Mouse (Mus musculus): ENCODE data around the gene Copg1.
A peak's percentile ranks its signal among the peaks of the same experiment; 100 is the strongest.

Gene Copg1

DNA sequence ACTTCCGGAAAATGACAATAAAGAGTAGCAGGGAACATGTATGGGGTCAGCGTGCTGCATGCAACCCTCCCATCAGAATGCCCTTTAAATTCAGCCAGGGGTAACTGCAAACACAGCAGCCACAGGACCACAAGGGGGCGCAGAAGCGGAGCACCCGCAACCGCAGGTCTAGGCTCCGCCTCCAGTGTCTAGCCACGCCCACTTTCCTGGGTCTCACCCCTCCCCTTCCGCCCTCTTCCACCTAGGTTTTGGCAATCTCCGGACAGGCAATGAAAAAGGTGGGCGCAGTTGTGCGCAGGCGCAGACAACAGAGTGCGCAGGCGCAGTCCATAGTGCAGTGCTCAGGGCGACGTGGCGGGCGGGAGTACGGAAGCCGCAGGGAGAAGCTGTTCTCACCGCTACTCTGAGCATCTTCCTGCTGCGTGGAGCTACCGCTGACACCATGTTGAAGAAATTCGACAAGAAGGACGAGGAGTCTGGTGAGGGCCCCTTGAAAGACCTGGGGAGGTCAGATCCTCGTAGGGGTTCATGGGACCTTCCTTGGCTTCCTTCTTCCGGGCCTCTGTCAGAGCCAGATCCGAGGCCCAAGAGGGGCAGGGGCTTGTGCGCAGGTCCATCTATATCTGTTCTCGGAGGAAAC, at the start of gene Copg1:
Copg1 (plus strand) TSS at position 221 of the 640 bp plus-strand sequence.
- peak; percentile 100 for DNase-seq (ENCODE audit: low spot score)

DNA sequence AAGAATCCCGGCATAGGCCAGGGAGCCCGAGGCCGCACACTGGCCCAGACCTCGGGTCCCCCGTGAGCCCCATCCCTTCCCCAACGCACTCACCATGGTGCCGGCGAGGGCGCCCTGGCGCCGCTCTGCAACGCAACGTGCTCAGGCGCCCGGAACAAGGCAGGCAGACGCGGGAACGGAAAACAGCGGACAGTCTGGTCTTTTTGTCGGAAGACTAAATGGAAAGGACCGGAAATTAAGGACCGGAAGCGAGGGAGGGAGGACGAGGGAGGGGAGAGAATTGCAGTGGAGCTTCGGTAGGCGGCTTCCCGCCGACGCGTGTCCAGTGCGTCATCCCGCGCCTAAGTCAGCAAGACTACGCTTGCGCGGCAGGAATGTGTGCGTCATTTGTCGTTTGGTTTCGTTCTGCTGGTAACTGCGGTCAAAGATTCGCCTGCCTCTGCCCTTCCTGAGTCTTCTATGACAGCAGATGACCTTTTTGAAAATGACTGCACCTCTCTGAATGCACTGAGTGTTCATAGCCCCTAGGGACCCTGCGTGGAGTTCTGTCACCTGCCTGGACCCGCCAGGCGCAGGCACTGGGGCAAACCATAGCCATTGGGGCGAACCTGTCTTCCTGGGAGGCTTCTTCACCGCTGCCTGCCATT, 48.9 kb upstream of the Copg1 start, which contains the start of gene Isy1:
Isy1 (minus strand) TSS at position 248 of the 647 bp plus-strand sequence.
- DNase-seq (ENCODE audit: low spot score), result peak; percentile 97

DNA sequence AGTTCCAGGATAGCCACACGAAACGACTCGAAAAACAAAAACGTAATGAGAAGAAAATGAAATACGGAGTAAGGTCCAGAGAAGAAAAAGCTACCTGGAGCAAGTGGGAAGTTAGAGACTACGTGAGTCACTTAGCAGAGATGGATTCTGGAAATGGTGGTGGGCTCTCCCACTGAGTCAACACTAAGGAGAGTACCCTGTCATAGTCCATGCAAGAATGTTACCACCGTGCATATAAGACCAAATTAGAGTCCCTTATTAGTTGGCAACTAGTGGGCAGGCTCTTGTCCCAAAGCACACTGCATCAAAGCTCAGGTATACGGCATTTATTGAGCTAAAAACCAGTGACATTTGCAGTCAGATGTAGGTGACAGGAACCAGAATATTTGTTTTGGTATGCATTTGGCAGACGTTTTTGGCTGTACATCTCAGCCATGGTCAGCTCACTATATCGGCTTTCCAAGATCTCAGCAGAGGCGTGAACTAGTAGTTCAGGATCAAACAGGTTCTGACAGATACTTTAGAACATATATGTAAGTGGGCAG, 47.7 kb upstream of the Copg1 start:
- DNase-seq (ENCODE audit: low spot score), result no peak

DNA sequence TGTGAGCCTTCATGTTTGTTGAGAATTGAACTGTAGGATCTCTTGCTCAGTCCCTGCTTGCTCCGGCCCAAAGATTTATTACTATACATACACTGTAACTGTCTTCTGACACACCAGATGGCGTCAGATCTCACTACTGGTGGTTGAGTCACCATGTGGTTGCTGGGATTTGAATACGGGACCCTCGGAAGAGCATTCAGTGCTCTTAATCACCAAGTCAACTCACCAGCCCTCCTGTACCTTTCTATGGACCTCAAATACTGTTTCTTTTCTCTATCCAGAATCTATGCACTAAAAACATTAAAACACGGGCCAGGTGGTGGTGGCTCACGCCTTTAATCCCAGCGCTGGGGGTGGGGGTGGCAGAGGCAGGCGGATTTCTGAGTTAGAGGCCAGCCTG, 46.0 kb upstream of the Copg1 start:
- no peak for DNase-seq (ENCODE audit: low spot score)

DNA sequence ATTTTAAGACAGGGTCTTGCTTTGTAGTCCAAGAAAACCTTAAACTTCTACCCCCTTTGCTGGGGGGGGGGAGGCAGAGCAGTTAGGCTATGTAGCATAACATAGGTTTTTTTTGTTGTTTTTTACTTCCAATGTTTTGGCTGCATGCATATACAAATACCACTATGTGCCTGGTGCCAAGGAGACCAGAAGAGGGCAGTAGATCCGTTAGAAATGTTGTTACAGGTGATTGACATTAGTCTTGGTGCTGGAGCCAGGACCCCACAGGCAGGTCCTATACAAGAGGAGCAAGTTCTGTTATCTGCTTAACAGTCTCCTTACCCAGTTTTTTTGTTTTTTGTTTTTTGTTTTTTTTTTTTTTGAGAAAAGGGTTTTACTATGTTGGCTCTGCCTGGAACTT, 45.4 kb upstream of the Copg1 start:
- no peak for DNase-seq (ENCODE audit: low spot score)

DNA sequence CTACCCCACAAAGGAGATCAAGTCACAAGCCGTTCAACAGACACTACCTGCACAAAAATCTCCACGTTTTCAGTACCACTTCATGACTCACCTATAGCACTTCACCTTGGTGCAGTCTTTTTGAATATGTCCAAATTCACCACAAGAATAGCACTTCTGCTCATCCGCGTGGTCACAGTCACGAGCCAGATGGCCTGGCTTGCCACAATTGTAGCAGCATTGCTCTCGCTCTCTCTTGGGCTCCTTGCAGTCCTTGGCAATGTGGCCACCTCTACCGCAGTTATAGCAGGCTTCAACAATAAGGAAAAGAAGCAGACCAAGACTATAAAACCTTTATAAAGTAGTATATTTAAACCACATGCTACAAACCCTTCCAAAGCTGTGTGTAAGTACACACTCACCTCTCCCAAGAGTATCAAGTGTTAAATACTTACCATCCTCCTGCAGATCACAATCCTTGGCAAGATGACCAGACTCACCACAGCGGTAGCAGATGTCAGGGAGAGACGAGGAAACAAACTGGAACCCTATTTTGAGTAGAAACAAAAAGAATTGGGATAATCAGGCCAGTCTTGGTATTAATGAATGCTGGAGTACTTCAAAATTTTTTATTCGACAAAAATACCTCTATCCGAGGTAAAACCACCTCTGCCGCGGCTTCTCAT, 42.5 kb upstream of the Copg1 start:
- no peak for DNase-seq (ENCODE audit: low spot score)

DNA sequence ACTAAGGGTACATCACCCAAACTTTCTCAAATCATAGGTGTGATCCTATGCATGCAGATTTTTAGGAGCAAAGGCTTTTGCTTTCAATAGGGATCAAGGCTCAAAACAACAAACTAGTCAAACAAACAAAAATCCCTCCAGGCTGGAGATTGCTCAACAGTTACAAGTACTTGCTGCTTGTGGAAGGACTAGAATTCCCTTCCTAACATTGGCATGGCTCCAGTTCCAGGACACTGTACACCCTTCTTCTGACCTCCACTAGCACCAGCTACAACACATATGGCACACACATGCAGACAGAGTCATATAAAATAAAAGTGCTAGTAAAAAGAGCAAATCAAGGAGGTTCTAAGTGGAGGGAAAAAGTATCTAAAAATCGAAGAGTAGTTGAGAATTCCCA, 40.8 kb upstream of the Copg1 start:
- DNase-seq (ENCODE audit: low spot score), result peak; percentile 41

DNA sequence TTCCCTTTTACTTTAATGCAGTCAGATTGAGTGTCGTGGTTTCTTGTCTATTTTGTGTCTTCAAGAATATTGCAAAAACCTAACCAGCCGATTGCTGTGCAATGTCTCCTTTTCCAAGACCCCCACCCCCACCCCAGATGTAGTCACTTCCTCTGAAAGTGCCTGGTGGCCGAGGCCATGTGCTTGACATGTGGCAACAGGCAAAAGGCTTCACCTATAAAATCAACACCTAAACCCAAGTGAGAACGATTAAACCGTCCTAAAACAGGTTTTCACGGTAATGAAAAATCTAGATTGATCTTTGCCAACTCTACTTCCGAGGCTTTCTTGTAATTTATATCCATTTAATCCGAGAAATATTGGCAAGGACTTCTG, 37.8 kb upstream of the Copg1 start:
- DNase-seq (ENCODE audit: low spot score), result no peak

DNA sequence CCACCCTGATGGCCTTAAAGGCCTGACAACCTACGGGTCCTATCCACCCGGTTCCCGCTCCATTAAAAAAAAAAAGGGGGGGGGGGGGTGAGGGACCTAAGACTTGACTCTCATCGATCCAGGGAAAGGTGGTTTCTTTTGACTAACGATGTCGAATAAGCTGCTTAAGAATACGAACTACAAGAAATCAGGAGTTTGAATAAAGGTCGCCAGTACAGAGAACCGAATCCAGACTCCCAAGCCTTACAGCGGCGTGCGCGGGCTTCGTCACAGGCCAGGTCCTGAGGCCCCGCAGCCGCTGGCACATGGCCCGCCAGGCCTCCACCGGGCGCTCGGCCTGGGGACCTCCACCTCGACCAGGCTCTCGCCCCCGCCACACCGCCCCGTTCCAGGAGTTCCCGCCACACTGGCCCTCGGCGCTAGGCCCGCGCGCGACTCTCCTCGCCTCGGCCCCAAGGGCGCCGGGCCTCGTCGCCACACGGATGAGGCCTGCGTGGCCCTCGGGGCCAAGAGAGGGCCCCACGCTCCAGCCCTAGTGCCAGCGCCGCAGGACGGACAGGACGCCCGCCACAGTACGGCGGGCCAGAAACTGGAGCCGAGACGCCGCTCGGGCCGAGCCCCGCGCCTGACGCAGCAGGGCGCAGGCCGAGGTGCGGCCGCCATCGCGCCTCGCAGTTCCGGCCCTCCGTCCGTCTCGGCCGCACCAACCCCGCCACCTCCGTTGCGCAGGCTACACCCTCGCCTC, 37.3 kb upstream of the Copg1 start:
- peak; percentile 20 for DNase-seq (ENCODE audit: low spot score)

DNA sequence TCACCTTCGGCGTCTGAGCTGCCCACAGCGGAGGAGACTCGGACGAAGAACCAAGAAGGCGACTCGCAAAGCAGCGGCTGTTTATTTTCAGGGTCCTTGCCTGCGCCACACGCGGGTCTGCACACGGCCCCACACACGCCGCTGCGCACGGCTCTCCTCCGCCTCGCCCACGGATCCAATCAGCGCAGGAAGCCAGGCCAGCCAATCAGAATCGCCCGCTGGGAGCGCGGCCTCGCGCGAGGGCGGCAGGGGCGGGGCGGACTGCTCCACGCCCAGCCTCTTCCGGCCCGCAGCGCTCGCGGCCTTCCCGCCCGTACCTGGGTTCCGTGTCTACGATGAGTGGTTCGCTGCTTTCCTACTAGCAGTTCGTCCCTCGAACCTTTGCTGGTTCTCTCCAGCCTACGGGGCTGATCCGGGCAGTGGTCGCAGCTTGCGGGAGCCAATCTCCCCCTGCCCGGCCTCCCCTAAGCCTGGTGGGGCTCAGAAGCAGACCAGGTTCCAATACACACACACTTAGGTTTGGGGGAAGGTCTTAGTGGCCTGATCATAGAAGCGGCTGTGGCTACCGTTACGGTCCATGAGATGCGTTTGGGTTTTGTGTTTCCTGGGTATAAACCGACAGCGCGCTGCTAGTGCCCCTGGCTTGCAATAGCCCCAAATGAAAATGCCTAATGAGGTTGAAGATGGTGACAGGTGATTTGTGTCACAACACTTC, 36.6 kb upstream of the Copg1 start, which contains the start of gene Cnbp:
Cnbp (minus strand) TSS at position 207 of the 715 bp plus-strand sequence.
- peak; percentile 96 for DNase-seq (ENCODE audit: low spot score)

DNA sequence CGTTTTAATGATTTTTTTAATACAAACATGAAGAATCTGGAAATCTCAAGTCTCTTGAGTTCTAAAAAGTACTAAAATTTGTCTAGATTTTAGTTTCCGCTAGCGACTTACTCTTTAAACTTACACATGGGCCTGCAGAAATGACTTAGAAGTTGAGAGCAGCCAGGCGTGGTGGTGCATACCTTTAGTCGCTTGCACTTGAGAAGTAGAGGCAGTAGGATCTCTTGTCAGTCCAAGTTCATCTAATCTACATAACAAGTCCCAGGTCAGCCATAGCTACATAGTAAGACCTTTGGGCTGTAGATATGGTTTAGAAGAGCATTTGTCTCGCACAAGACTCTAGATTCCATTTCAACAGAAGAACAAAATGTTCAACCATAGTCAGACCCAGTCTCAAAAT, 35.7 kb upstream of the Copg1 start:
- no peak for DNase-seq (ENCODE audit: low spot score)

DNA sequence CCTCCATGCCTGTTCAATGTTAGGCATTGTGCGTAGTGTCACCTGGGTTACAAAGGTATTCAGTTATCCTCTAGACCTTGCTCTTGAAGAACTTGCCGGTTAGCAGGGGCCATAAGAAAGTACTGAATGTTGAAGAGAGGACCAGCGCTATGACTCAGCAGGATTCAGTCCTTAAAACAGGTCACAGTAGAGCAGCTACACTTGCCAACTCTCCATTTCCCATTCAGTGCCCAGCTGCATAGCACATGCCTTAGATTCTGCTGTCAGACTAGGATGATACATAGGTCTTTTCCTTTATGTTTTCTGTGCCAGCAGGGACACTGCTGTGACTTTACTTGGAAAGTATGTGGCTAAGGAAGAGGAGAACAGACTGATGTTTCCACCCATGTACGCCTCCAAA, 34.2 kb upstream of the Copg1 start:
- DNase-seq (ENCODE audit: low spot score), result no peak

DNA sequence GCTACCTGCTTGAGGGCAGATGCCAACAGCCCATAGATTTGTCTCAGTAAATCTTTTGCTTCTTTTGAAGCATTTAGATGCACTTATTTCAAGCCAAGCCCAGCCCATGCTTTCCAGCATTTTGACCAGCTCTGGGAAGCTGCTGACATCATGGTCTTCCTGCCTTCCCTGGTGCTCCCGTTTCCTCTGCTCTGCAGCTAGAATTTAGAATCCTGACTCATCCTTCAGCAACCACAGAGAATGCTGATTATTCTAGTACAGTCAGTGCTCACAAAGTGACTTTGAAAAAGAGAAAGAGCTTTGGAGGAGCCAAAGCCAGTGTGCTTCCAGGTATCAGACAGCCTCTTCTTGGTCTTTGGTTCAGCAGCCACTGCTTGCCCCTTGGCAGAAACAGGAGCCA, 30.5 kb upstream of the Copg1 start:
- DNase-seq (ENCODE audit: low spot score), result no peak

DNA sequence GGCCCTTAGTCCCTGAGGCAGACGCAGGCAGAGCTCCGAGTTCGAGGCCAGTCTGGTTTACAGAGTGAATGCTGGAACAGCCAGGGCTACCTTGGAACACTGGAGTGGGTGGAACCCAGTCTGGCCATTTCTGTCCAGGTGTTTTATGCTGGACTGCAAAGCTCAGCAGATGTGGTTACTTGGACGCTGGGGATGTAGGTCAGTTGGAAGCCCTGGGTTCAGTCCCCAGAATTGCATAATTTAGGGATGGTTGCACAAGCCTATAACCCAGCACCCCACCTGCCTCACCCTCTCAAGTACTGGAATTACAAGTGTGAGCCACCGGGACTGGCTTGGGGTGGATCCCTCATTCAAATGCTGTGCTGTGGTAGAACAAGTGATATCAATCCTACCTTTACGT, 21.4 kb upstream of the Copg1 start:
- DNase-seq (ENCODE audit: low spot score), result no peak

DNA sequence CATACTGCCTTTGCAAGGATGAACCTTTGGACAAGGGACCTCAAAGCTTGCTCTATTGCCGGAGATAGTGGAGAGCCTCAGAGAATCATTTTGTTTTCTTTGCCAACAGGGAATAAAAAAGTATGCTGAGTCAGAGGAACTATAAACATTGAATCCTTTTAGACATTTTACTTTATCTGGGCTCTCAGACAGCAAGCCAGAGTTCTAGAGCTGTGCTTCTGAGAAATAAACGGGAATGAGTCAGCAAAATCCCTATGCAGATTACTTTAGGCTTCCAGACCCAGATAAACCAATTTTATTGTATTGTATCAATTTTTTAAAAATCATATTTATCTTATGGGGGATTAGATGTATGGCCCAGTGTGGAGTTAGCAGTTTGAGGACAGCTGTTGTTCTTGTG, 20.4 kb upstream of the Copg1 start:
- no peak for DNase-seq (ENCODE audit: low spot score)

DNA sequence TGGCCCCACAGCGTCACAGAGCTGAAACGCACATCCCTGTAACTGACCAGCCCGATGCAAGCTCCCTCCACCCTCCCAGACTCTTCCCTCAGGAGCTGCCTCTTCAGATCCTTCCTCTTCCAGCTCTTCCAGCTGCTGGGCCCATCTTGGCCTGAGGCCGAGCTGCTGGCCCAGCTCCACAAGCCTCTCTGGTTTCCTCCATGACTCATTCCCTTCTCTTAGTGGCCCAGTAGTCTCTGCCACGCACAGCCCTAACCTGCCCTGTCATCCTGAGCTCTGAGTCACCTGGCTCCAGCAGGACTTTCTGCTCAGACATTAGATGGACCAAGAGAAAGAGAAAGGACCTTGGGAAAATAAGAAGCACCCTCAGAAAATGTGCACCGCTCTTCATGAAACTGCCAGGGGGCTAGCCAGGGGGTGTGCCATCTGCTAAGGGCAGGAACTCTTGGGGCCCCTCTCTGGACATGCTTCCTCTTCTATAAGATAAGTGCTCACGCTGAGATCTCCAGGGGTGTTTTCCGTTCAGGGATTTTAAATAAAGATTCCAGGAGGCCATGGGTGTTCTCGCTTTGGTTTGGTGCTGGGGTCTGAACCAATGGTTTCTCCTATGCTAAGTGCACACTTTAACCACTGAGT, 18.6 kb upstream of the Copg1 start:
- peak; percentile 77 for DNase-seq (ENCODE audit: low spot score)

DNA sequence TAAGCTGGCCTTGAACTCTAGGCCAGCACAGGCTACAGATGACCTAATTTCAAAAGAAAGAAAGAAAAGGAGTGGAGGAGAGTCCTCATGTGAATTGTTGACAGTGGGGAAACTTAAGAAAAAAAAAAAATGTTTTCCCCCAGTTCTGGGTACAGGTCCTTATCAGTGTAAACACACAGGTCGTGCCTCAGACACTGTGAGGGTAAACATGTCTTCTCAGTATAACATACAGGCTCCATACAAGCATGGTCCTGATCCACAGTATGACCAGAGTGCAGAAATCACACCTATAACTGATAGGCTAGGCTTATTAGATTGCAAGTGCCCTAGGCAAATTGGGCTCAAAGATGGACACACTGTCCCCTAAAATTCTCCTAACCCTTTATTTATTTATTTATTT, 17.2 kb upstream of the Copg1 start:
- DNase-seq (ENCODE audit: low spot score), result no peak

DNA sequence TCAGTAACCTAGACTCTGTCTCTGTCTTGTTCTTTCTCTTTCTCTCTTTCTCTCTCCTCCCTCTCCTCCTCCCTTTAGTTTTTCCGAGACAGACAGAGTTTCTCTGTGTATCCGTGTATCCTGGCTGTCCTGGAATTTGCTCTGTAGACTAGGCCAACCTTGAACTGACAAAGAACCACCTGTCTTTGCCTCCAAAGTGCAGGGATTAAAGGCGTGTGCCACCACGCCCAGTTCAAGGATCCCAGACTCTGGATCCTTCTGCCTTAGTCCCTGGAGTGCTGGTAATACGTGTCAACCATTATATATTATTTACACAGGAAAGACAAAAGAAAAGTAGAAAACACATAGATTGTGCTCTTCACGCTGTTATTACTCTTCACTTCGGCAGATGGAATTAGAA, 16.4 kb upstream of the Copg1 start:
- no peak for DNase-seq (ENCODE audit: low spot score)

DNA sequence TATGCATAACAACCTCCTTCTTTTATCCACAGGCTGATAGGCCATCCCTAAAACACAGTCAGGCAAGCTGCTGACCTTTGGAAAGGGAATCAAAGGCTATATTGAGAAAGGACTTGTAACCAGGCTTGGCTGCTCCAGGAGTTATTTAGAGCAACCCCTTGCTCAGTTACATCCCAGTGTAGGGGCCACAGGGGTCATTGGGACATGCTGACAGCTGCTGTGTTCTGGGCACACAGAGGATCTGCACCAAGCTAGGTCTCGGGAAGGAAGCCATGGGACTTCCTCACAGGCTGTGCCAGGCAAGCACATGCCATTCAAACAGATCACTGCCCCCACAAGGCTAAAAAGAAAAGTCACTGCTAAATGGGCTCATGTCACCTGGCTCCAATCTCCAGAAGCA, 14.5 kb upstream of the Copg1 start:
- DNase-seq (ENCODE audit: low spot score), result no peak

DNA sequence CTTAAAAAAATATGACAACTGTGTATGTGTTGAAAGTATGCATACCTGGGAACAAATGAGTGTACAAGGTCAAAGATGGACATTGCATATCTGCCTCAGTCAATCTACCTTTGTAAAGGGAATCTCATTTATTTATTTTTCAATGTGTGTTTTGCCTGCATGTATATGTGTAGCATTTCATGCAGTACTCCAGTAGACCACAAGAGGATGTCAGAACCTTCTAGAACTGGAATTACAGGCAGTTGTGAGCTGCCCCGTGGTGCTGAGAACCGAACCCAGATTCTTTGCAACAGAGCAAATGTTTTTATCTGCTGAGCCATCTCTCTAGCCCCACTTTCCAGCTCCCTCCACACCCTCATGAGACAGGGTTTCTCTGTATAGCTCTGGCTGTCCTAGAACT, 13.7 kb upstream of the Copg1 start:
- no peak for DNase-seq (ENCODE audit: low spot score)

DNA sequence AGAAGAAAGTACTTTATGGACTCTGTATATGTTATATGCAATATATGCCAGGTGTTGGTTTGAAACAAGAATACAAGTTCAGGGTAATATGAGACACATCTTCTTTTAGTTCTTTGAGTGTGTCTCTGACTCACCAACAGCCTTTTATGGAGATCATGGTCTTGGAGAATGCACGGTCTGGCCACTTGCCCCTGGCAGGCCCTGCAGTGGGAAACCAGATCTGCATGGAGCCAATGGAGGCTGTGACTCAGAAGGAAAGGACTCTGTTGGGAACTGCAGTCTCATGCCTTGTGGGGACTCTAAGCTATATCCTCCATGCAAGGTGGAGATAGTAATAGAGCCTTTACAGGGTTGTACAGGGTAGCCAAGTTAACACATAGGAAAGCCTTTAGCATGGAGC, 12.5 kb upstream of the Copg1 start:
- DNase-seq (ENCODE audit: low spot score), result no peak

All from lung, postnatal 25 days (tissue).